Mouse (Mus musculus): Measurements from ENCODE around the gene Fbxo8. TPM values are rescaled to one million over a fixed set of nuclear protein-coding genes. Genes with fewer than 3 reads are reported as not detected.

Gene Fbxo8
- polyA plus RNA-seq, 1 experiment from 2014 or later = 28.8 TPM

- DNase-seq (ENCODE audit: extremely low spot score, low spot score) = no peak
- peaks cover 46% of the 10 kb centered on the region for H3K4me1 ChIP-seq
- H3K27ac ChIP-seq = no peak overlapping the region
- H3K9me3 ChIP-seq = no peaks in the 10 kb centered on the region
- no peaks in the 10 kb centered on the region for H3K36me3 ChIP-seq (replicated peaks)
- peaks cover 53% of the 10 kb centered on the region for H3K27me3 ChIP-seq (ENCODE audit: poor library complexity, severe bottlenecking)
- 29% methylated on average over 4 of the region's 4 CpGs for WGBS
- no peak overlapping the region for H3K4me3 ChIP-seq
Measured at GRCm38 (mm10) chr8:56619056-56619455, 68.2 kb downstream of the Fbxo8 start.

- WGBS = 6% methylated on average over 9 of the region's 9 CpGs
Measured at GRCm38 (mm10) chr8:56619571-56619970, 68.7 kb downstream of the Fbxo8 start.

GRCm38 (mm10) chr8:56620691-56621090 is 69.8 kb downstream of the Fbxo8 start:
- WGBS = 4% methylated on average over 10 of the region's 10 CpGs
- Histone ChIP-seq H3K4me3 (no peak overlapping the region), H3K4me1 (peaks cover 51% of the 10 kb centered on the region), H3K27me3 (ENCODE audit: poor library complexity, severe bottlenecking) (peaks cover 70% of the 10 kb centered on the region), H3K36me3 (replicated peaks) (no peaks in the 10 kb centered on the region), H3K9me3 (no peaks in the 10 kb centered on the region), H3K27ac (no peak overlapping the region)
- DNase-seq (ENCODE audit: extremely low spot score, low spot score) = no peak

More at GRCm38 (mm10) chr8:56619571-56619970, 68.7 kb downstream of the Fbxo8 start:
- H3K4me1 ChIP-seq = peaks cover 50% of the 10 kb centered on the region
- H3K4me3 ChIP-seq = peak overlapping the region; percentile 10; the same call in 1 of the 2 replicates
- DNase-seq (ENCODE audit: extremely low spot score, low spot score) = no peak
- no peaks in the 10 kb centered on the region for H3K36me3 ChIP-seq (replicated peaks)
- H3K9me3 ChIP-seq = no peaks in the 10 kb centered on the region
- H3K27ac ChIP-seq = no peak overlapping the region
- H3K27me3 ChIP-seq (ENCODE audit: poor library complexity, severe bottlenecking) = peaks cover 59% of the 10 kb centered on the region

GRCm38 (mm10) chr8:56621093-56621492 is 70.2 kb downstream of the Fbxo8 start:
- H3K4me1 ChIP-seq = peaks cover 51% of the 10 kb centered on the region
- H3K27ac ChIP-seq = no peak overlapping the region
- 23% methylated on average over 4 of the region's 4 CpGs for WGBS
- peaks cover 70% of the 10 kb centered on the region for H3K27me3 ChIP-seq (ENCODE audit: poor library complexity, severe bottlenecking)
- no peaks in the 10 kb centered on the region for H3K9me3 ChIP-seq
- no peaks in the 10 kb centered on the region for H3K36me3 ChIP-seq (replicated peaks)
- H3K4me3 ChIP-seq = no peak overlapping the region
- no peak for DNase-seq (ENCODE audit: extremely low spot score, low spot score)

GRCm38 (mm10) chr8:56622470-56623024 is 71.7 kb downstream of the Fbxo8 start:
- WGBS = under 1% methylated on average over 18 of the region's 18 CpGs
- H3K27ac ChIP-seq = no peak overlapping the region

GRCm38 (mm10) chr8:56623346-56623745 is 72.5 kb downstream of the Fbxo8 start:
- no peak for DNase-seq (ENCODE audit: extremely low spot score, low spot score)
- no peaks in the 10 kb centered on the region for H3K36me3 ChIP-seq (replicated peaks)
- peaks cover 51% of the 10 kb centered on the region for H3K4me1 ChIP-seq
- peak overlapping the region; percentile 43 for H3K4me3 ChIP-seq
- H3K27ac ChIP-seq = no peak overlapping the region
- peaks cover 70% of the 10 kb centered on the region for H3K27me3 ChIP-seq (ENCODE audit: poor library complexity, severe bottlenecking)
- WGBS = 2% methylated on average over 10 of the region's 10 CpGs
- H3K9me3 ChIP-seq = no peaks in the 10 kb centered on the region

More at GRCm38 (mm10) chr8:56622470-56623024, 71.7 kb downstream of the Fbxo8 start:
- Histone ChIP-seq H3K27me3 (ENCODE audit: poor library complexity, severe bottlenecking) (peaks cover 70% of the 10 kb centered on the region), H3K4me1 (peaks cover 51% of the 10 kb centered on the region), H3K9me3 (no peaks in the 10 kb centered on the region), H3K36me3 (replicated peaks) (no peaks in the 10 kb centered on the region), H3K4me3 (peak overlapping the region; percentile 43)
- DNase-seq (ENCODE audit: extremely low spot score, low spot score) = peak; percentile 33

- no peak overlapping the region for H3K27ac ChIP-seq
- peaks cover 15% of the 10 kb centered on the region for H3K27me3 ChIP-seq (ENCODE audit: poor library complexity, severe bottlenecking)
- WGBS = 40% methylated on average over 4 of the region's 4 CpGs
- DNase-seq (ENCODE audit: extremely low spot score, low spot score) = no peak
- no peaks in the 10 kb centered on the region for H3K9me3 ChIP-seq
- H3K4me1 ChIP-seq = peaks cover 11% of the 10 kb centered on the region
- H3K36me3 ChIP-seq (replicated peaks) = no peaks in the 10 kb centered on the region
- H3K4me3 ChIP-seq = no peak overlapping the region
Measured at GRCm38 (mm10) chr8:56629160-56629559, 78.3 kb downstream of the Fbxo8 start.

GRCm38 (mm10) chr8:56639277-56639676 is 88.4 kb downstream of the Fbxo8 start:
- Histone ChIP-seq H3K9me3 (no peaks in the 10 kb centered on the region), H3K4me1 (no peaks in the 10 kb centered on the region), H3K27ac (no peak overlapping the region), H3K27me3 (ENCODE audit: poor library complexity, severe bottlenecking) (no peaks in the 10 kb centered on the region), H3K4me3 (no peak overlapping the region), H3K36me3 (replicated peaks) (no peaks in the 10 kb centered on the region)
- WGBS = 94% methylated on average over 6 of the region's 6 CpGs
- DNase-seq (ENCODE audit: extremely low spot score, low spot score) = no peak

Small RNAs within 50 kb of the gene (microRNA-seq; reads per million reads assigned to microRNA genes)
- not detected for gene Gm25992

Other genes with a start within 250 kb of the Fbxo8 start
- gene Cep44, start within 50 bp of the Fbxo8 start, polyA plus RNA-seq (2016; fragmentation: Nextera tagmentation; extraction: Ambion mirVana) = 32.6 and 34.0 TPM in 2 replicates

Measured in forebrain, embryonic 10.5 days (tissue).